Mouse (Mus musculus) stomach, postnatal 0 days (tissue): ENCODE data around the gene Efr3b. TPM values are rescaled to one million over a fixed set of nuclear protein-coding genes. Genes with fewer than 3 reads are reported as not detected.

Experiments
- ATAC-seq: fragments of 200-750 bp; cut with Nextera tagmentation; 2 replicates; pipeline ENCODE4 v1.8.0; 2017; ENCODE audit not compliant: low FRiP score, low TSS enrichment
- DNase-seq: peaks from one replicate; pipeline ENCODE4 v3.0.0-alpha.2; 2016; ENCODE audit warnings: low spot score
- H3K27ac ChIP-seq: fragments of 300-500 bp; sonication (generic); replicated peaks from 2 replicates; pipeline ENCODE4 v1.5.1; 2014; ENCODE audit warnings: mild to moderate bottlenecking, control low read depth
- H3K27me3 ChIP-seq: fragments of 300-500 bp; sonication (generic); 2 replicates; pipeline ENCODE4 v1.6.1; 2014; ENCODE audit warnings: low read length; ENCODE audit not compliant: control insufficient read depth, insufficient read depth
- H3K36me3 ChIP-seq: fragments of 300-500 bp; sonication (generic); 2 replicates; pipeline ENCODE4 v1.6.1; 2014; ENCODE audit warnings: low read length, mixed read lengths; ENCODE audit not compliant: control insufficient read depth, insufficient read depth
- H3K4me1 ChIP-seq: fragments of 300-500 bp; sonication (generic); replicated peaks from 2 replicates; pipeline ENCODE4 v1.6.1; 2014; ENCODE audit warnings: antibody characterized with exemption; ENCODE audit not compliant: control insufficient read depth, insufficient read depth
- H3K4me2 ChIP-seq: fragments of 300-500 bp; sonication (generic); replicated peaks from 2 replicates; pipeline ENCODE4 v1.6.1; 2014; ENCODE audit warnings: low read depth, mild to moderate bottlenecking, control low read depth, moderate library complexity
- H3K4me3 ChIP-seq: fragments of 300-500 bp; sonication (generic); 2 replicates; pipeline ENCODE4 v1.5.1; 2014; ENCODE audit warnings: low read depth, low read length, control low read depth
- H3K9ac ChIP-seq: fragments of 300-500 bp; sonication (generic); 2 replicates; pipeline ENCODE4 v1.6.1; 2014; ENCODE audit warnings: mild to moderate bottlenecking, low read length, control low read depth, mixed read lengths
- H3K9me3 ChIP-seq: fragments of 300-500 bp; sonication (generic); 2 replicates; pipeline ENCODE4 v1.6.1; 2016; ENCODE audit warnings: low read length; ENCODE audit not compliant: control insufficient read depth
- CTCF ChIP-seq: IDR thresholded peaks from 2 replicates; pipeline ENCODE4 v1.5.1; 2016; ENCODE audit warnings: antibody characterized with exemption, low read depth, mild to moderate bottlenecking, moderate library complexity
- EP300 ChIP-seq: optimal IDR thresholded peaks from 2 replicates; pipeline ENCODE3; 2016; ENCODE audit warnings: antibody characterized with exemption
- WGBS: fragments of 180-500 bp; shearing (Covaris S2); extraction: QIAGEN DNeasy Blood & Tissue Kit; methylation state at CpG from one replicate; pipeline ENCODE4 v1.1.7; 2014; 5-methylcytosine and 5-hydroxymethylcytosine counted together
- polyA plus RNA-seq: library from polyadenylated mRNA; unstranded; fragments of >200 nt; fragmentation: Nextera tagmentation; extraction: Ambion mirVana; gene quantifications from 2 replicates; pipeline ENCODE4 v1.2.1, GENCODE M21; 2015

Gene Efr3b
- polyA plus RNA-seq, 1 experiment from 2014 or later = 0.99 TPM

DNA sequence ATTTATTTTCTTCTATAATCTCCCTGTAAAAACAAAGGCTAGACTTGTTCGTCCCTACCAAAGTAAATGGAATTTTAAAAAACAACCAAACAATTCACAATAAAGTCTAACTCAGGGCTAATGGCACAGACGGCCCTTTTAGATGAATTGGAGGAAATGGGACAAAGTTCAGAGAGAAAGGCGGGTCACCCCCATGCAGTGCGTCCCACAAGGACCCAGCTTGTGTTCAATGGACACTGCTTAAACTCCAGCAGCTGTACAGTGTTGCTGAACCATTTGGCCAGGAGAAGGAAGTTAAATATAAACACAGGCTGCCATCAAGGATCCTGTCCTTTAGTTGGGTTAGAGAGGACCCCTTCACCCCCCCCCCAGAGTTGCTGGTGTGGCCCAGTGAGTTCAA is 30.9 kb downstream of the Efr3b start:
- H3K4me3 ChIP-seq = no peak overlapping the region
- H3K27ac ChIP-seq = no peak overlapping the region
- H3K36me3 ChIP-seq = no peaks in the 10 kb centered on the region
- H3K9ac ChIP-seq = no peak overlapping the region
- no peaks in the 10 kb centered on the region for H3K9me3 ChIP-seq
- ATAC-seq = no peak
- DNase-seq = no peak
- H3K4me2 ChIP-seq = no peak overlapping the region
- 27% methylated on average over 4 of the region's 4 CpGs for WGBS
- no peaks in the 10 kb centered on the region for H3K4me1 ChIP-seq
- TF ChIP-seq EP300 (no peak), CTCF (no peak)
- H3K27me3 ChIP-seq = no peaks in the 10 kb centered on the region

DNA sequence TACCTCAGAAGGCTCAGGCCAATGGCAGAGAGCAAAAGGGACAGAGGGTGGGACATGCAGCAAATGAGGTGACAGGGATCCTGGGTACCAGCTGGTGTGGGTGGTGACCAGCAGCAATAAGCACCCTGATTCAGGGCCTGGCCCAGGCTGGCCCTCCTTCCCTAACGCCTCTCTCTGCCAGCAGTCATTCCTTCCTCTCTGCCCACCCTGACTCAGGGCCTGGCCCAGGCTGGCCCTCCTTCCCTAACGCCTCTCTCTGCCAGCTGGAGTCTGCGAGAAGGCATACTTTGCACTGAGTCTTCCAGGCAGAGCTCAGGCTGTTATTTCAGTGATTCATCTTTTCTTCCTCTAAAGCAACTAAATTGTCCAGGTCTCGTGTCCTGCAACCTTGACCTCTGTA is 31.5 kb downstream of the Efr3b start:
- no peak overlapping the region for H3K4me2 ChIP-seq
- no peaks in the 10 kb centered on the region for H3K9me3 ChIP-seq
- DNase-seq (no peak), ATAC-seq (0 out of 2 replicates have a peak, but pooled peaks have one; percentile 45)
- TF ChIP-seq EP300 = no peak
- TF ChIP-seq CTCF = no peak
- H3K36me3 ChIP-seq = no peaks in the 10 kb centered on the region
- H3K9ac ChIP-seq = no peak overlapping the region
- H3K27ac ChIP-seq = peak overlapping the region; percentile 49; the same call in 1 of the 2 replicates
- 43% methylated on average over 4 of the region's 4 CpGs for whole genome bisulfite sequencing
- H3K4me3 ChIP-seq = no peak overlapping the region
- H3K4me1 ChIP-seq = no peaks in the 10 kb centered on the region
- no peaks in the 10 kb centered on the region for H3K27me3 ChIP-seq

- Histone ChIP-seq H3K4me2 (no peak overlapping the region), H3K4me1 (no peaks in the 10 kb centered on the region), H3K4me3 (no peak overlapping the region), H3K36me3 (no peaks in the 10 kb centered on the region), H3K27me3 (no peaks in the 10 kb centered on the region), H3K9ac (no peak overlapping the region), H3K27ac (no peak overlapping the region), H3K9me3 (no peaks in the 10 kb centered on the region)
- WGBS = 70% methylated on average over 7 of the region's 7 CpGs
- DNase-seq (no peak), ATAC-seq (no peak; the same call in 1 of the 2 replicates)
- TF ChIP-seq CTCF (no peak), EP300 (no peak)
Observed at GRCm38 (mm10) chr12:4006079-4006478, 32.6 kb downstream of the Efr3b start.

DNA sequence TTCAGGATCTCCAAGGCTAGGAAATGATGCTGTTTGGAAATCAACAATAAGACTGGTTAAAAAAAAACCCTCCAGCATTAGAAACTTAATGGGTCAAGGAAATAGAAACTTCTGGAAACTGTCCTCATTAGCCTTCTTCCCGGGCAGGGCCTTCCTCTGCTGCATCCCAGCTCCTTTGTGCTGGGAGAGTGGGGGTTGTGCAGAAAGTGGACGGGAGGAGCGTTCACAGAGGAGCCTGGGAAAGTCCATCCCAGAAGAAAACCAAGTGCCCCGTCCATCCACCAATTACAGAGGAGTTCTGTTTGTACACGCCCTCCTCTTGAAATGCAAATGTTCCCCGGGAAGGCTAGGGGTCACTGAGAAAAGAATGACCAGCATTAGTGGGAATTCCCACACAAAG is 34.1 kb downstream of the Efr3b start:
- Histone ChIP-seq H3K9ac (no peak overlapping the region), H3K27ac (no peak overlapping the region), H3K36me3 (no peaks in the 10 kb centered on the region), H3K4me3 (no peak overlapping the region), H3K9me3 (no peaks in the 10 kb centered on the region), H3K4me2 (no peak overlapping the region), H3K4me1 (no peaks in the 10 kb centered on the region), H3K27me3 (no peaks in the 10 kb centered on the region)
- DNase-seq = no peak
- TF ChIP-seq EP300 (no peak), CTCF (no peak)
- ATAC-seq = no peak
- 29% methylated on average over 6 of the region's 6 CpGs for WGBS

DNA sequence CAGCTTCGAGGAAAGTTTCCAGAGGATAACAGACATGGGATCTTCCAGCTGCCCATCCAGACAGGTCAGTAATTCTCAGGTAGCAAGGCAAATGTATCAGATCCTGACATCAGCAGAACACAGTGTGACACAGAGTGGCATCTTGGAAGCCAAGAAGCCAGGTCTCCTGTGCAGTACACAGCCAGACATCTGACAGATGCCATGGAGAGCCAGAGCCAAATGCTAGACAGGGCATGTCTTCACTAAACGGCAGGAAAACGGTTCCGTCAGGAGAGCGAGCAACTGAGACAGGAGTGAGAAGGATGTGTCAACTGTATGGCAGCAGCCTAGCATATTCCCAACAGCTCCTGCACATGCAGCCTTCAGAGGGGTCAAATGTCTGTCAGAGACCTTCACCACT is 38.3 kb downstream of the Efr3b start:
- WGBS = 88% methylated on average over 5 of the region's 5 CpGs
- TF ChIP-seq CTCF = no peak
- no peak for TF ChIP-seq EP300
- Histone ChIP-seq H3K27me3 (no peaks in the 10 kb centered on the region), H3K4me1 (no peaks in the 10 kb centered on the region), H3K9me3 (no peaks in the 10 kb centered on the region), H3K4me3 (no peak overlapping the region), H3K27ac (no peak overlapping the region), H3K36me3 (no peaks in the 10 kb centered on the region), H3K4me2 (no peak overlapping the region), H3K9ac (no peak overlapping the region)
- DNase-seq = no peak
- no peak for ATAC-seq

DNA sequence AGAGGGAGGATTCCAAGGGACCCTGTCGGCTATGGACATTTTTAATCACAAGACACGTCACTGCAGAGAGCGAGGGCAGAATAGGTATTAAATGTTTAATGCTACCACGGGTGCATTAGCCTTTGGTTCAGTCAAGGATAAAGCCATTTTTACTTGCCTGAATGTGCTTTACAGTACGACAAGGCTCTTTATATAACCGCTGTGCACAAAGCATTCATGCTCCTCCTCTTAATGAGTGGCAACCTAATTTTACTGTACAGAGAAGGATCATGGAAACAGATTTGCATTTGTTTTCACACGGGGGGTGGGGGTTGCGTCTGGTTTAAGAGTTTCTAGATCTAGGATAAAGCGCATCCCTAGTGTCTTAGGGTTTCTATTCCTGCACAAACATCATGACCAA is 42.0 kb downstream of the Efr3b start:
- Histone ChIP-seq H3K27ac (no peak overlapping the region), H3K36me3 (no peaks in the 10 kb centered on the region), H3K4me2 (no peak overlapping the region), H3K4me3 (no peak overlapping the region), H3K9ac (no peak overlapping the region), H3K4me1 (no peaks in the 10 kb centered on the region), H3K27me3 (no peaks in the 10 kb centered on the region), H3K9me3 (no peaks in the 10 kb centered on the region)
- ATAC-seq (no peak), DNase-seq (no peak)
- 85% methylated on average over 9 of the region's 9 CpGs for WGBS
- TF ChIP-seq EP300 (no peak), CTCF (no peak)
